In the genomic region with DNA sequence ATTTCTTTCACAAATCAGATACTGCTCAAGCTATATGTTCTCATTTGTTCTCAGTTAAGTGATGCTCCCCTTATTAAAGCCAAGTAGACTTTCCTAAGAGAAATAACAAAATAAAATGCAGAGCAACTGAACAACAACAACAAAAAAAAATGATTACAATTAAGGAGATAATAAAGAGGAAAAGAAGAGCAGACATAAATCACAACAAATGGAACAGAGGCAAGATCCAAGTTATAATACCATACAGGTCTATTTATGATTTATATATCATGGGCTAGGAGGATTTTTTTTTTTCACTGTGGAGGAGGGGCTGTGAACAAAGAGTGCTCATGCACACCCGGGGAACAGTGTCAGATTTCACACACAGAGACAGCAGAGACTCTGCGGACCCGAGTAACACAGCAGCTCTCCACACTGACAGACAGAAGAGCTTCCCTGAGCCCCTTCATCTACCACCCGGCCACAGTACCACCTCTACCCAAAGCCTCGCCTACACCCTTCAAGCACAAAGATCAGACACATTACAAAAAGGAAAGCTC, we compare ENCODE assay signal across 12 mouse cellular contexts.
DNase-seq lines count a peak whose midpoint lies in the region; ATAC-seq lines count a peak whose summit lies in the region.
"Had no signal": no experiment of that assay in that cellular context is flagged by ENCODE, and none has a peak within 500 bp of the region (broad histone marks: within the 10 kb centered on the region; RNA-seq: fewer than 3 reads in every experiment).

No protein-coding gene starts in this region.

- no peak overlapping the region for H3K4me3 ChIP-seq in intestine, embryonic 16.5 days (ENCODE audit: low read length)
- H3K4me3 ChIP-seq in intestine, embryonic 15.5 days (replicated peaks), result no peak overlapping the region
- 0 out of 2 replicates have a peak overlapping the region, but pooled peaks have one; percentile 2 for H3K4me3 ChIP-seq in embryonic facial prominence, embryonic 10.5 days
- H3K4me3 ChIP-seq in limb, embryonic 10.5 days, result no peak overlapping the region
- no peak overlapping the region for H3K4me3 ChIP-seq in neural tube, embryonic 15.5 days (replicated peaks)
- H3K4me3 ChIP-seq: heart, embryonic 13.5 days; liver, embryonic 13.5 days had no signal

- no peaks in the 10 kb centered on the region for H3K27me3 ChIP-seq in intestine, embryonic 16.5 days (replicated peaks; ENCODE audit: control insufficient read depth, insufficient read depth, low read length)
- H3K27me3 ChIP-seq in intestine, embryonic 15.5 days (replicated peaks), result no peaks in the 10 kb centered on the region
- no peaks in the 10 kb centered on the region for H3K27me3 ChIP-seq in embryonic facial prominence, embryonic 10.5 days (replicated peaks; ENCODE audit: low read depth, poor library complexity, severe bottlenecking)
- H3K27me3 ChIP-seq in limb, embryonic 10.5 days (ENCODE audit: low read depth, poor library complexity, severe bottlenecking), result no peaks in the 10 kb centered on the region
- no peaks in the 10 kb centered on the region for H3K27me3 ChIP-seq in neural tube, embryonic 15.5 days (replicated peaks)
- H3K27me3 ChIP-seq: heart, embryonic 13.5 days; liver, embryonic 13.5 days had no signal

- 0 out of 2 replicates have a peak overlapping the region, but pooled peaks have one; percentile 30 for H3K9ac ChIP-seq in intestine, embryonic 16.5 days (ENCODE audit: low read depth, low read length)
- H3K9ac ChIP-seq in intestine, embryonic 15.5 days, result no peak overlapping the region
- H3K9ac ChIP-seq in neural tube, embryonic 15.5 days (replicated peaks), result no peak overlapping the region
- H3K9ac ChIP-seq: heart, embryonic 13.5 days; liver, embryonic 13.5 days had no signal

- peak; percentile 27 for DNase-seq in embryonic facial prominence, embryonic 10.5 days (ENCODE audit: low spot score)
- no peak for DNase-seq in limb, embryonic 10.5 days (ENCODE audit: low spot score)
- no peak for DNase-seq in kidney, postnatal 14 days
- DNase-seq in adrenal gland, postnatal 14 days, result no peak
- DNase-seq in urinary bladder, postnatal 10 days (ENCODE audit: low spot score), result no peak
- DNase-seq: kidney, adult 9 months; layer of hippocampus, postnatal 36 days; liver, embryonic 13.5 days had no signal

- peaks cover 6% of the 10 kb centered on the region for H3K4me1 ChIP-seq in intestine, embryonic 16.5 days (ENCODE audit: control insufficient read depth, insufficient read depth, low read length)
- H3K4me1 ChIP-seq in intestine, embryonic 15.5 days (replicated peaks), result peaks cover 6% of the 10 kb centered on the region; the same call in 1 of the 2 replicates
- H3K4me1 ChIP-seq in embryonic facial prominence, embryonic 10.5 days, result peaks cover 34% of the 10 kb centered on the region
- peaks cover 19% of the 10 kb centered on the region for H3K4me1 ChIP-seq in limb, embryonic 10.5 days
- peaks cover 26% of the 10 kb centered on the region for H3K4me1 ChIP-seq in neural tube, embryonic 15.5 days

- no peaks in the 10 kb centered on the region for H3K9me3 ChIP-seq in intestine, embryonic 16.5 days (ENCODE audit: control insufficient read depth, low read length)
- H3K9me3 ChIP-seq in intestine, embryonic 15.5 days, result no peaks in the 10 kb centered on the region
- no peaks in the 10 kb centered on the region for H3K9me3 ChIP-seq in embryonic facial prominence, embryonic 10.5 days
- H3K9me3 ChIP-seq in limb, embryonic 10.5 days (replicated peaks), result no peaks in the 10 kb centered on the region
- no peaks in the 10 kb centered on the region for H3K9me3 ChIP-seq in neural tube, embryonic 15.5 days (replicated peaks)
- H3K9me3 ChIP-seq: heart, embryonic 13.5 days; liver, embryonic 13.5 days had no signal

- H3K4me2 ChIP-seq in intestine, embryonic 16.5 days (ENCODE audit: low read depth, low read length), result no peak overlapping the region
- no peak overlapping the region for H3K4me2 ChIP-seq in intestine, embryonic 15.5 days (replicated peaks)
- no peak overlapping the region for H3K4me2 ChIP-seq in neural tube, embryonic 15.5 days
- H3K4me2 ChIP-seq: heart, embryonic 13.5 days; liver, embryonic 13.5 days had no signal

- H3K27ac ChIP-seq in intestine, embryonic 16.5 days (ENCODE audit: low read length), result no peak overlapping the region
- H3K27ac ChIP-seq in intestine, embryonic 15.5 days, result no peak overlapping the region
- peak overlapping the region; percentile 90 for H3K27ac ChIP-seq in embryonic facial prominence, embryonic 10.5 days (replicated peaks)
- peak overlapping the region; percentile 72 for H3K27ac ChIP-seq in limb, embryonic 10.5 days
- peak overlapping the region; percentile 71 for H3K27ac ChIP-seq in neural tube, embryonic 15.5 days (replicated peaks)

- ATAC-seq in intestine, embryonic 16.5 days, result no peak
- no peak for ATAC-seq in intestine, embryonic 15.5 days
- ATAC-seq in neural tube, embryonic 15.5 days (ENCODE audit: low FRiP score), result no peak

- no peaks in the 10 kb centered on the region for H3K36me3 ChIP-seq in intestine, embryonic 16.5 days (ENCODE audit: control insufficient read depth, insufficient read depth, low read length)
- H3K36me3 ChIP-seq in intestine, embryonic 15.5 days, result no peaks in the 10 kb centered on the region
- H3K36me3 ChIP-seq in embryonic facial prominence, embryonic 10.5 days (replicated peaks), result no peaks in the 10 kb centered on the region
- no peaks in the 10 kb centered on the region for H3K36me3 ChIP-seq in limb, embryonic 10.5 days
- H3K36me3 ChIP-seq in neural tube, embryonic 15.5 days, result no peaks in the 10 kb centered on the region
- H3K36me3 ChIP-seq: heart, embryonic 13.5 days; liver, embryonic 13.5 days had no signal

- WGBS in intestine, embryonic 16.5 days, result 26% methylated on average over 5 of the region's 5 CpGs
- WGBS in intestine, embryonic 15.5 days, result 22% methylated on average over 5 of the region's 5 CpGs
- 14% methylated on average over 5 of the region's 5 CpGs for WGBS in embryonic facial prominence, embryonic 10.5 days
- WGBS in limb, embryonic 10.5 days, result 15% methylated on average over 5 of the region's 5 CpGs
- 18% methylated on average over 5 of the region's 5 CpGs for WGBS in neural tube, embryonic 15.5 days

Comparison
In these comparisons a context has a peak if more than half of its experiments do, and no peak if none do; other contexts are left out.
1. H3K27ac ChIP-seq: peak in embryonic facial prominence, embryonic 10.5 days (single experiment), limb, embryonic 10.5 days (single experiment) and neural tube, embryonic 15.5 days (single experiment); none in intestine, embryonic 16.5 days (single experiment) and intestine, embryonic 15.5 days (single experiment).